Comparison of ENCODE assay signal across 9 mouse cellular contexts in the genomic region with DNA sequence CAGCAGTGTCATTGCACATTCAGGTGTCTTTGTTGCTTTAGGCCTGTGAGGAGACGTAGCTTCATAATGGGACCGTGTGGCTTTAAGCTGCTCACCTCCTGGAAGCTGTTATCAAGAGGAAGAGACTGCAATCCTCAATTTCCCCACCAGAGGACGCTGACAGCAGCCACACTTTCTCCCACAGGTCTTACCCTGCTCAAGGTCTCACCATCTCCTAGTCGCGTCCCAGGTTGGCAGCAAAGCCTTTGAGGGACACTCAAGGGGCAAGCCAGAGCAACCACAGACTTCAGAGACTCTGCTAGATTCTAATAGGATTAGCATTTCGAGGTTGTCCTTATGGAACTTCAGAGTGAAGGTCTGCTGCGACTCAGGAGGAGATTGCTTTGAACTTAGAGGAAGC.
A peak's percentile ranks its signal among the peaks of the same experiment; 100 is the strongest.
DNase-seq lines count a peak whose midpoint lies in the region; ATAC-seq lines count a peak whose summit lies in the region.
"Had no signal": no experiment of that assay in that cellular context is flagged by ENCODE, and none has a peak within 500 bp of the region (broad histone marks: within the 10 kb centered on the region; RNA-seq: fewer than 3 reads in every experiment).

No protein-coding gene starts in this region.

- peak; percentile 49 for DNase-seq in forebrain, embryonic 10.5 days (ENCODE audit: extremely low spot score, low spot score)
- peak; percentile 24 for DNase-seq in neural tube, embryonic 10.5 days (ENCODE audit: extremely low spot score, low spot score)
- DNase-seq in embryonic facial prominence, embryonic 10.5 days (ENCODE audit: low spot score), result peak; percentile 49
- no peak for DNase-seq in spleen, adult 18-20 months

- H3K4me1 ChIP-seq in forebrain, embryonic 10.5 days, result peaks cover 16% of the 10 kb centered on the region
- peaks cover 18% of the 10 kb centered on the region for H3K4me1 ChIP-seq in forebrain, embryonic 12.5 days
- peaks cover 17% of the 10 kb centered on the region for H3K4me1 ChIP-seq in neural tube, embryonic 15.5 days
- peaks cover 12% of the 10 kb centered on the region for H3K4me1 ChIP-seq in embryonic facial prominence, embryonic 10.5 days
- peaks cover 17% of the 10 kb centered on the region for H3K4me1 ChIP-seq in midbrain, embryonic 12.5 days
- peaks cover 9% of the 10 kb centered on the region; the same call in 1 of the 2 replicates for H3K4me1 ChIP-seq in intestine, embryonic 15.5 days (replicated peaks)

- H3K36me3 ChIP-seq in forebrain, embryonic 10.5 days (replicated peaks), result no peaks in the 10 kb centered on the region
- H3K36me3 ChIP-seq in forebrain, embryonic 12.5 days (replicated peaks), result no peaks in the 10 kb centered on the region
- H3K36me3 ChIP-seq in neural tube, embryonic 15.5 days, result no peaks in the 10 kb centered on the region
- no peaks in the 10 kb centered on the region for H3K36me3 ChIP-seq in embryonic facial prominence, embryonic 10.5 days (replicated peaks)
- no peaks in the 10 kb centered on the region for H3K36me3 ChIP-seq in midbrain, embryonic 12.5 days
- no peaks in the 10 kb centered on the region for H3K36me3 ChIP-seq in intestine, embryonic 15.5 days
- H3K36me3 ChIP-seq: heart, embryonic 15.5 days had no signal

- H3K4me3 ChIP-seq in forebrain, embryonic 10.5 days, result no peak overlapping the region
- H3K4me3 ChIP-seq in forebrain, embryonic 12.5 days (replicated peaks), result no peak overlapping the region
- no peak overlapping the region for H3K4me3 ChIP-seq in neural tube, embryonic 15.5 days (replicated peaks)
- no peak overlapping the region for H3K4me3 ChIP-seq in embryonic facial prominence, embryonic 10.5 days
- H3K4me3 ChIP-seq in midbrain, embryonic 12.5 days, result no peak overlapping the region
- no peak overlapping the region for H3K4me3 ChIP-seq in intestine, embryonic 15.5 days (replicated peaks)
- H3K4me3 ChIP-seq: heart, embryonic 15.5 days had no signal

- no peak overlapping the region for H3K27ac ChIP-seq in forebrain, embryonic 10.5 days
- no peak overlapping the region for H3K27ac ChIP-seq in forebrain, embryonic 12.5 days
- H3K27ac ChIP-seq in neural tube, embryonic 15.5 days (replicated peaks), result no peak overlapping the region
- no peak overlapping the region for H3K27ac ChIP-seq in embryonic facial prominence, embryonic 10.5 days (replicated peaks)
- no peak overlapping the region for H3K27ac ChIP-seq in midbrain, embryonic 12.5 days (replicated peaks)
- H3K27ac ChIP-seq in intestine, embryonic 15.5 days, result no peak overlapping the region
- H3K27ac ChIP-seq: heart, embryonic 15.5 days had no signal

- no peak for ATAC-seq in forebrain, embryonic 12.5 days (ENCODE audit: low FRiP score)
- no peak for ATAC-seq in neural tube, embryonic 15.5 days (ENCODE audit: low FRiP score)
- ATAC-seq in midbrain, embryonic 12.5 days (ENCODE audit: low FRiP score, low read depth), result 0 out of 2 replicates have a peak, but pooled peaks have one; percentile 48
- no peak for ATAC-seq in intestine, embryonic 15.5 days

- WGBS in forebrain, embryonic 10.5 days, result 30% methylated on average over 7 of the region's 7 CpGs
- 30% methylated on average over 7 of the region's 7 CpGs for WGBS in forebrain, embryonic 12.5 days
- 37% methylated on average over 7 of the region's 7 CpGs for WGBS in neural tube, embryonic 15.5 days
- WGBS in embryonic facial prominence, embryonic 10.5 days, result 33% methylated on average over 7 of the region's 7 CpGs
- 14% methylated on average over 7 of the region's 7 CpGs for WGBS in midbrain, embryonic 12.5 days
- 39% methylated on average over 7 of the region's 7 CpGs for WGBS in intestine, embryonic 15.5 days

- H3K4me2 ChIP-seq in forebrain, embryonic 12.5 days, result no peak overlapping the region
- H3K4me2 ChIP-seq in neural tube, embryonic 15.5 days, result no peak overlapping the region
- no peak overlapping the region for H3K4me2 ChIP-seq in midbrain, embryonic 12.5 days (replicated peaks)
- no peak overlapping the region for H3K4me2 ChIP-seq in intestine, embryonic 15.5 days (replicated peaks)
- H3K4me2 ChIP-seq: heart, embryonic 15.5 days had no signal

- H3K27me3 ChIP-seq in forebrain, embryonic 10.5 days (ENCODE audit: poor library complexity, severe bottlenecking), result peaks cover 25% of the 10 kb centered on the region
- H3K27me3 ChIP-seq in forebrain, embryonic 12.5 days, result no peaks in the 10 kb centered on the region
- H3K27me3 ChIP-seq in neural tube, embryonic 15.5 days (replicated peaks), result no peaks in the 10 kb centered on the region
- peaks cover 17% of the 10 kb centered on the region; the same call in 1 of the 2 replicates for H3K27me3 ChIP-seq in embryonic facial prominence, embryonic 10.5 days (replicated peaks; ENCODE audit: low read depth, poor library complexity, severe bottlenecking)
- peaks cover 15% of the 10 kb centered on the region for H3K27me3 ChIP-seq in midbrain, embryonic 12.5 days
- H3K27me3 ChIP-seq in intestine, embryonic 15.5 days (replicated peaks), result no peaks in the 10 kb centered on the region
- H3K27me3 ChIP-seq: heart, embryonic 15.5 days had no signal

- H3K9me3 ChIP-seq in forebrain, embryonic 10.5 days, result no peaks in the 10 kb centered on the region
- H3K9me3 ChIP-seq in forebrain, embryonic 12.5 days, result no peaks in the 10 kb centered on the region
- H3K9me3 ChIP-seq in neural tube, embryonic 15.5 days (replicated peaks), result no peaks in the 10 kb centered on the region
- H3K9me3 ChIP-seq in embryonic facial prominence, embryonic 10.5 days, result no peaks in the 10 kb centered on the region
- H3K9me3 ChIP-seq in midbrain, embryonic 12.5 days, result no peaks in the 10 kb centered on the region
- no peaks in the 10 kb centered on the region for H3K9me3 ChIP-seq in intestine, embryonic 15.5 days
- H3K9me3 ChIP-seq: heart, embryonic 15.5 days had no signal

- H3K9ac ChIP-seq in forebrain, embryonic 12.5 days, result no peak overlapping the region
- no peak overlapping the region for H3K9ac ChIP-seq in neural tube, embryonic 15.5 days (replicated peaks)
- no peak overlapping the region for H3K9ac ChIP-seq in midbrain, embryonic 12.5 days (replicated peaks)
- H3K9ac ChIP-seq in intestine, embryonic 15.5 days, result no peak overlapping the region
- H3K9ac ChIP-seq: heart, embryonic 15.5 days had no signal

Comparison
In these comparisons a context has a peak if more than half of its experiments do, and no peak if none do; other contexts are left out.
1. DNase-seq: peak in forebrain, embryonic 10.5 days (single experiment), neural tube, embryonic 10.5 days (single experiment) and embryonic facial prominence, embryonic 10.5 days (single experiment); none in spleen, adult 18-20 months (0 of 2).